Mouse (Mus musculus) urinary bladder, postnatal 10 days (tissue): ENCODE measurements around the gene Cpne2.

Source experiments
- DNase-seq: peaks from one replicate; pipeline ENCODE4 v3.0.0; 2022; ENCODE audit warnings: low spot score

Gene Cpne2

DNA sequence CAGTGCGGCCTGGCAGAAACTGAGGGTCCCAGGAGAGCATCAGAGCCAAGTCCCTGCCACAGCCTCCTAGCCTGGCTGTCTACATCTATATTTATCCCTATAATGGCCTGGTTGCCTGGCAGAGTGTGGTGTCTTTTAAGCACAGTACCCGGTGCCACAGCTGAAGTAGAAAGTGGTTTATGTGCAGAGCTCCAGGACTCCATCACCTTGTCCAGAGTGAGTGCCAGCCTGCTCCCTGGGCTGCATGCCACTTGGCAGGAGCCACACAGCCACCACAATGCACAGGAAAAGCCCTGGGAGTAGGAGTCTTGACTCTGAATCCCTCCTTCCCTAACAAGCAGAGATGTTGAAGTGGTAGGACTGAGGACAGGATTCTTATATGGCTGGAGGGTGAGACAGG, 4.7 kb downstream of the Cpne2 start:
- DNase-seq: no peak

DNA sequence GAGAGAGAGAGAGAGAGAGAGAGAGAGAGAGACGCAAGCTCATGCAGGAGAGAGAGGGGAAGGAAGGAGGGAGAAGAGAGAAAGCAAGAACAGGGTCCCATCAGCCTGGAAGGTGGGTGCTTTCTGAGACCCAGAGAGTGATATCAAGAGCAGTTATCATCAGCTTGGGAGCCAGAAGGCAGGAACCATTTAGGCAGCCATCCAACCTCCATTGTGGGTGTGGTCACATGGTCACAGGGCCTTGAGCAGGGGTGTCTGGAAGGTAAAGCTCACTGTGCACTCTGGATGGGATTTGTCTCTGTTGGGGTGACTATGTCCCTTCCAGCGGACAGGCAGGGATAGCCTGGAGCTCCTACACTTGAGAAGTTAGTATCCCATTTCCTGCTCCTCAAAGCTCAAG, 7.2 kb downstream of the Cpne2 start:
- DNase-seq: no peak

DNA sequence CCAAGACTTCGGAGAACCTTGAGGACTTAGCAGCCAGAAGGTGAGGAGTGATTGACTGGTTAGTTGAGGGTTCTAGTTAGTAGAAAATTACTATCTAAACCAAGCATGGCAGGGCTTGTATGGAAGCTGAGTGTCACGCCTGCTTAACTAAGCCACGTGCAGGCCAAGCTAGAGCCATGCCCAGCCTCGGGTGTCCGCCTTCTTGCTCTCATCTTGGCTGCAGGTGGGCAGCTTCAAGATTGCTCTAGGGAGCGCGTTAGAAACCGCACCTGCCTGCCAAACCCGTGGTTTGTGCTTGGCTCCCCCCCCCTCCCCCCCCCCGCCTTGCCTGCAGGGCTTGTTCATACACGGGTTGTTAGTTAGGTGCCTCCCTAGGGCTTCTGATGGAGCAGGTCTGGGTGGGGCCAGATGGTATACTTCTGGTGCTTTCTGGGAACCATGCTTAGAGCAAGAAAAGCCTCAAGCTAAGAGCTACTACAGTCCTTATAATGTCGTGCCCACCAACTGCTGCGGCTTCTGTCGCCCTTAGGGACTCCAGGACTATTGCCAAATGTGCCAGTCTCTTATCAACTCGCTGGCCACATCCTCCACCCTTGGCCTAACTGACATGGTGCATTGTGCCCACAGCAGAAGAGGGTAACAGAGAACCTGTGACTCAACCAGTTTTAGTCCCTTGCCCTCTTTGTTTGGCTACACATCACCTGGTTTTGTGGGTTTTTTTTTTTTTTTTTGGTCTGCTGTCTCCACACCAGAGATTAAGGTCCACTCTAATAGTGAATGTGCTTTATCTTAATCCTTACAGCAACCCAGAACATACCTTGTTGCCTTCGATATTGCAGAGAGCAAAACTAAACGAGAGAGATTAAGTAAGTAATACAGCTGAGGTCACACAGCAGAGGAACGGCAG, 8.4 kb downstream of the Cpne2 start:
- no peak for DNase-seq

DNA sequence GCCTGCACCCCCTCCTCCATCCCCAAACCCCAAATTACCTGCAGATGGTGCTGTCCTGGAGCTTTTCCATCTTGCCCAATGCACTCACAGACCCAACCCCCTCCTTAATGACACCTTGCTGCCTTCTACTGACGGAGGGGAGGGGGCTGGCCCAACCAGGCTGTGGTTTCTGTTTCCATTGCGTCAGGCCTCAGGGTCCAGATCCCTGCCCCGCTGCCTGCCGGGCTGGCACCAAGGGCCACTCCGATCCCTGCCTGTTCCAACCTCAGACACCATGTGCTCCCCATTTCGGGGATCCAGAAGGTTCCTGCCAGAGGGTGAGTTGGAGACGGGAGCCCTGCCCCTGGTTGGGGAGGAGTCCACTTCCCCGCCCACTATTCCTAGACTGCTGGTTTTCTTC, 11.2 kb downstream of the Cpne2 start:
- DNase-seq: no peak

DNA sequence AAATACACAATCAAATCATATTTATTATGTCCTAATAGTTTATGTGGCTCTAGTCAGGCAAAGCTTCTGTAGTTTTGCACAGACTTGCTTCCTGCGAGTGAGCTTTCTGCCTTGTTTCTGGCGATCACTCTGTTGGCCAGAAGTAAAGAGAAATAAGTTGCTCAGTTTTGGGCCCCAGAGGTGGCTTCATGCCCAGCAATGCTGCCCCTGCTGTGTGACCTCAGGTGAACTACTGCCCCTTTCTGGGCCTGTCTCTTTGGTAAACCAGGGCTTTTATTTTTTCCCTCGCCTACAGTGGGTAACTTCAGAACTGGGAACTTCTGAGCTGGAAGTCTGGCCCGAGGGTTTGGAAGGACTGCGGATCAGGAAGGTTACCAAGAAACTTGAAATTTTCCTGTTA, 16.3 kb downstream of the Cpne2 start:
- DNase-seq: no peak

DNA sequence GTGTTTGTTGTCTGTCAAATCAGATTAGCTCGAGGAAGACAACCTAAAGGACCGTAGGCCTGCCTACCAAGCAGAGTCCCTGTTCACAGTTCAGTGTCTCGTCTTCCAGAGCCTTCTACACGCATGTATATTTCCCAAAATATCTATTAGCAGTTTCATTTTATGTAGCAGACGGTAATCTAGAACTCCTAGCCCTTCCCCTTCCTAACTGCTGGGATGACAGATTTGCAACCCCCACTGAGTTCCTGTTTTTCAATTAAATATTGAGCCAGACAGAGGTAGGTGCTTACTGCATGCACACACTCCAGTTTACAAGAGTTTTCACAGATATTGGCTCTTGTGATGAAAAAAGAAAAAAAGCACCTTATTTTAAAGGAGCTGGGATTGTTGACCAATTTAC, 16.7 kb downstream of the Cpne2 start:
- no peak for DNase-seq

DNA sequence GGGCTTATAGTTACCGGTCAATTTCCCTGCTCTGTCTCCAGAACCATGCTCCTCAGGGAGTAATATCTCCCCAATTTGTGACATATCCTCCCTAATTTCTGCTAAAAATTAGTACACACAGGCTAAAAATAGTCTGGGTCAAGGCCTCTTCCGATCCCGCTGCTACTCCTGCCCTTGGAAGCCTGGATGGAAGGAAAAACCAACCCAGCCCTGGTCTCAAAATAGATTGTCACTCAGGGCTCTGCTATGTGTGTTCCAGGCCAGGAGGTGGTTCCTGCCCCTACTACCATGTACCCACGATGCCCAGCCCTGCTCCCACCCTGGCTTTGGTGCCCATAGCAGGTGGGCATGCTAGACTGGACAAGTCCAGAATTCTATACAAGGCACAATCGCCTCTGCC, 17.2 kb downstream of the Cpne2 start:
- no peak for DNase-seq

DNA sequence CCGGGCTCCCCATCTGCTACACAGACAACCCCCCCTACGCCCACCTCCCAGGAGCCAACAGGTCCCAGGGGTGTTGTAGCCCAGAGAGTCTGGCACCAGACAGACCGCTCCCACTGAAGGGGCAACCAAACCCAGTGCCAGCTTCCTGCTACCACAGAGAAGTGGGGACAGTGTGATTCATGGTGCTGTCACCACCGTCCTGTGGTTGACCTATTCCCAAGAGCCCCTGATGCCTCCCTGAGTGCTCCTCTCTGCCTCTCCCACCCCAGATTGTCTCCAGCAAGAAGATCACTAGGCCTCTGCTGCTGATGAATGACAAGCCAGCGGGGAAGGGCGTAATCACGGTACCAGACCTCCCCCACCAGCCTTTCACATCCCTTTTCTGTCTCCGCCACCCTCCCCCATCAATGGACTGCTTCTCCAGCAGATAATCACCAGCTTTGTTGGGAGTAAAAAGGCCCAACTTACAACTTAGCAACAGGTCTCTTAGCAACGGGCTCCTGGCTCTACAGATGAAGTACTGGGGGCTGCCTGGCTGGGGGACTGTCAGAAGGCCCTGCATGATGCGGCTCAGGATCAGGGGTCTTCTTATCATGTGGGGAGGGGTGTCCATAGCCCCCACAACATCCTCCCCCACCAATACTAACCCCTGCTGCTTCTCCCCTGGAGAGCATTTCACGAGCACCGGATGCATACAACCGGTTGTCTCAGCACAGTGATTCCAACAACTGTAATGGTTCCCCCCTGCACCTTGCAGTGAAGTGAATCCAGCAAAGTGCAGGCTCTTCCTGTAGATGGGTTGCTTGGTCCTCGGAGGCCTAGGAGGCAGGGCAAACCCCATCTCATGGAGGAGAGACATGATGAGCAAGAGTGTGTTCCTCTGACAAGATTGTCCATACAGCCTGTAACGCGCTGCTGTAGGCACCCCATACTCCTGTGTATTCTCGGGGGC, 19.0 kb downstream of the Cpne2 start:
- DNase-seq: no peak

DNA sequence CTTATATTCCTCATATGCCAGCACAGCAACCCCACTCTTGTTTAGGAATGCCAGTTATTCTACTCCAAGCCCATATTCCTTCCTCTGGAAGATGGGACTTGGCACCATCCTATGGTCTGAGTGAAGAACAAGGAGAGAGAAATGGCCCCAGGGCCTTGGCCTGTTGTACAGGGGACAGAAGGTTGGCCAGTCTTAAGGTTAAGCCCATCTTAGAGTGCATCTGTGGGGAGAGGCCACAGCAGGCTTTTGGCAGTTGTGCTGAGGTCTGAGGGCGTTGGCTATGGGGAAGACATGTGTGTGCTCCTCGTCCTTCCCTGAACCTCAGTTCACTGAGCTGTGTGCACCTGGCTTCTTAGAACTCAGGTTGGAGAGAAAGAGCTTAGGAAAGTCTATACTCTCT, 19.9 kb downstream of the Cpne2 start:
- no peak for DNase-seq

DNA sequence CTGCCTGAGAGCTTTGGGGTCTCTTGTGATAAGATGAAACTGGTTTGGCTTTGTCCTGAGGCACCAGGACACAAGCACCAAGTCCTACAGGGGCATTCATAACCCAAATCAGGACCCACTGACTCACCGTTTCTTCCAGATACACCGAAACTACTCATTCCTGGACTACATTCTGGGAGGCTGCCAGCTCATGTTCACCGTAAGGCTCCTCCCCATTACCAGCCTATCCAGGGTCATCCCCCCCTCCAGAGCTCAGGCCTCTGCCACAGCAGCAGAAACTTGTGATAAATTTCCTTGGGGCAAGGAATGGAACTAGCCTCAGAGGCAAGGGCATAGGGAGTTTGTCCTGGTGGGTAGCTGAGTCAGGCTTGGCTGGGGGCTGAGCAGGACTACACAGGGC, 24.5 kb downstream of the Cpne2 start:
- no peak for DNase-seq

DNA sequence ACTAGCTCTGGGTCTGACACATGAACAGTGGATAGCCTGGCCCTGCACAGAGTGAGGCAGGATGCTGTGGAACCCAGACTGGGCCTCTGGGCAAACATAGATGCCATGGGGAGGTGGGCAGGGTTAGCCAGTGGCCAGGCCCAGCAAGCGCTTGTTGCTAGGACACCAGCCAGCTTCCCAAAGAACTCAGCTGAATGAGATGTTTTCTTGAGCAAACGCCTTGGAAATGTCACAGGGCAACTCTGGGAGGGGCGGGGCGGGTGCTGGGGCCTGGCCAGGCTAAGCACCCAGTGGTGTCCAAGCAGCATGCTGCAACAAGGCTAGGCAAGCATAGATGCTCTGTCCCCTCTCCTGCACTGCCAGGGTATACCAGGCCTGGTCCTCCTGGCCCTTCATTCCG, 28.5 kb downstream of the Cpne2 start:
- DNase-seq: no peak

DNA sequence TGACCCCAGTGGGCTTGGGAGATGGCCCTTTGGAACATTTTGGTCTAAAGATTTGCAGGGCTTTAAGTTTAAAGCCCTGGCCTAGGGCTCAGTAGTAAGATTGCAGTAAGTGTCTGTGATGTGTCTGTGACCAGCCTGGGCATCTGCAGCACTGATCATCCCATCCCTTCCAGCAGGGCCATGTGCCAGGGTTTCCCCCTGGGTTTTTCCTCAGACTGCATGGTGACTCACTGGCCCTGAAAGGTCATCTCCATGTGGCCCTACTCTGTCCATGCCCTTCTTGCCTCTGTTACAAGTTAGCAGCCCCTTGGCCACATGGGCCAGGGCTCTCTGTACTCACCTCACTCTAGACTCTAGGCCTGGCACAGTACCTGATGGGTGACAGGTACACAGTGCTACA, 31.6 kb downstream of the Cpne2 start:
- no peak for DNase-seq

DNA sequence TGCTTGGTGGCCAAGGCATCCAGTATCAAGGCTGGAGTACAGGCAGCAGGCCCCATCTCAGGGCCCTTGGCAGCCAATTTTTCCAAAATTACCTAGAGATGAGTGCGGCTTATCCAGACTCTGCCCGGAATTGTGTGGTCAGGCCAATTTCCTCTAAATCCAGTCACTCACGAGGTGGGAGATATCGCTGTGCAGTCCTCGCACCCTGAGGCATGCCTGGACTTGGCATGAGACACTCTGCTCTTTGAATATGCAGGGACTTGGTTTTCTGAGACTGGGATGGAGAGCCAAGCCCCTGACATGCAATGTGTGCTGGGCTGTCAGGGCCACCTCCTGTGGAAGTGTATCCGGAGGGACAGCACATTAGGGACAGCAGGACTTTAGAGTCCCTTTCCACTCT, 33.2 kb downstream of the Cpne2 start:
- no peak for DNase-seq

DNA sequence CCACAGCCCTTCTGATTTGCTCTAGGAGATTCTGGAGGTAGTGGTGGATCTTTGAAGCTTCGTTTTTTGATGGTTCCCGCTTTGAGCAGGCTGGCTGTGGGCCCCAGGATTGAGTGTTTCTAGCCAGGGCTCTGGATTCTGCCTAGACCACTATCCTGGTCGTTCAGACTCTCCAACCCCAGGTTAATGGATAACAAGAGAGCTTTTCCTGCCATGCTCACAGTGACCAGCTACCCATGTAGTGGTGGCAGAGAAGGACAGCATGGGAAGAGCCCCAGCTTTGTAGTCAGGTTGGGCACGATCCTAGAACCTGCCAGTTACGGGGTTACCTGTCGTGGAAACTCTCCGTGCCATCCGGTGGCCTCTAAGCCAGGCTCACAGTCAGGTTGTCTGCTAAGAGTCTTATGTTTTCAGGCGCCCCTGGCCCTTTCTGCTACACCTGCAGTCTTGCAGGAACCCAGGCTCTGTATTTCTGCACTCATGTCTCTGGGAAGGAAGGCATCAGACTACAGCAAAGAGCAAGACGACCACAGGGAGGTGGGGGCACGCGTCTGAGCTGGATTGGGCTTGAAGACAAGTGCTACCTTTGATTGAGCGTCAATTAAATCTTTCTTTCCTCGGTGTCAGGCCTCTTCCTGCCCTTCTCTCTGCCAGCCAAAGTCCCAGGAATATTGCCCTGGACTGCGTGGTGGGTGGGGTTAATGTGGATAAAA, 33.8 kb downstream of the Cpne2 start:
- no peak for DNase-seq

DNA sequence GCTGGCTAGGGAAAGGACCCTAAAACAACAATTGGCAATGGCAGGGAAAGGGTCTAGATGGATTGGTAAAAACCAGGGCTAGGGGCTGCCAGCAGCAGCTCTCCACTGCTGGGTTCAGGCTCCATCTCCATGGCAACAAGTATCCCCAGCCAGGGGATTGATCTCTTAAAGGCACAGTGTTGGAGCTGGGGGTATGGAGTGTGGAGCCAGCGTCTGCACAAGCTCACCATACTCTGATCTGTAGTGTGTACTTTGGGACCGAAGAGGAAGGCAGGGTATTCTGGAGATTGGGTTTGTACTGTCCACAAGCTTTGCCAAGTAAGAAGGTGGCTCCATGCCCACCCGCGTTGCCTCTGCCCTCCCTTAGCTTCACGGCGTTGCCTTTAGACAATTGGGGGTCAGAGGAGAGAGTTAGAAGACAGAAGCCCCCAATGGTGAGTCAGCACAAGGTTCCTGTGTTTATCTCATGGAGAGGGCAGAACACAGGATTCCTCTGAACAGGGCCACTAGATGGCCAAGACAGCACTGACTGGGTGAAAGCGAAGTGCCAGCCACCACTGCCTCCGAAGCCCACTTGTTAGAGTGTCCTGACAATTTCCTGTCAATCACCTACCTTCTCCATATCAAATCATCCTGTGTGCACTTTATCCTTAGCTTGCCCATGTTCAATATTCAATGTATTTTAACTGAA, 34.5 kb downstream of the Cpne2 start:
- no peak for DNase-seq

DNA sequence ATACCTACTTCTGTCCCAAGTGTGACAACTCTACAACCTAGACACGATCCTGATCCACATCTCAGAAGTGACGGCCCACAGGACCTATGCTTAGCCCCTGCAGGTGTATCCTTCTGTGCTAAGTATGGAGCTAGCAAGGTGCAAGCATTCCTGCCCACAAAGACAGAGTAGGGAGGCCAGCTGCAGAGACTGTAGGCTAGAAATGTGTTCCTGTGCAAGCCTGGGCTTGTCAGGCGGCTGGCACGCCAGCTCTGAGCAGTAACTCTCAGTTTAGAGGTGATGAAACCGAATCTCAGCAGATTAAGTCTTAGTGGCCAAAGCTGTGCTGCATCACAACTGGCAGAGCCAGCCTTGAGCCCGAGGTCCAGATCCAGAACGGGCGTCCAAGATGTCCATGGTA, 35.3 kb downstream of the Cpne2 start:
- DNase-seq: no peak

DNA sequence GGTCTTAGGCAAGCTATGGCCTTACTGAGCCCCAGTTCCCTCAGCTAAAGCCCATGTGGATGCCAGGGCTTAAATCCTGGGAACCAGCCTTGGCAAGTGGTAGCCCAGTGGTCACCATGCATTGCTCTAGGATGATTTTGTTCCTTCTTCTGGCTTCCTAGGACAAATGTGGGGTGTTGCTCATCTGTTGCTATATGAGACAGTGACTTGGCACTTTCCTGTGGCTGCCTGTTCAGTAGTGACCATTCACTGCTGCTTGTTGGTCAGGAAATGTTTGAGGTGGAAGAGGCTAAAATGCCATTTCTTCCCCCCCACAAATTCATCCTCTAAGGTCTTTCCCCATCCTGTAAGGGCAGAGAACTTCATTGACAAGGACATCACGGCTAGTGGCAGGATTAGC, 36.6 kb downstream of the Cpne2 start:
- DNase-seq: no peak

DNA sequence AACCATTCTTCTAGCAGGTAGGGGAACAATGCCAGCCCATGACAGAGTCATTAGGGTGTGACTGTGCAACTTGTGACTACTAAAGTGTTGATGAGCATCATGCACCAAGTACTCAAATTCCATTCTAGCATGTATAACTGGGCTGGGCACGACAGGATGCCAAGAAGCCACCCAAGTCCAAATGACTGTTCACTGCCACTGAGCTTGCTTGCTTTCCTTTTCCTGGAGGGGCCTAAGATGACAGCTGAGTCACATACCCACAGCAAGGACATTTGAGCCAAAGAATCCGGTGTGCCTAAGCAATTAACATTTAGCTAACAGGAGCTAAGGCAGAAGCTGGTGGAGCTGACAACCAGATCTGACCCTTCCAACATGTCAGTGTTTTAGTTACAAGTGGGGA, 39.1 kb downstream of the Cpne2 start:
- DNase-seq: no peak

DNA sequence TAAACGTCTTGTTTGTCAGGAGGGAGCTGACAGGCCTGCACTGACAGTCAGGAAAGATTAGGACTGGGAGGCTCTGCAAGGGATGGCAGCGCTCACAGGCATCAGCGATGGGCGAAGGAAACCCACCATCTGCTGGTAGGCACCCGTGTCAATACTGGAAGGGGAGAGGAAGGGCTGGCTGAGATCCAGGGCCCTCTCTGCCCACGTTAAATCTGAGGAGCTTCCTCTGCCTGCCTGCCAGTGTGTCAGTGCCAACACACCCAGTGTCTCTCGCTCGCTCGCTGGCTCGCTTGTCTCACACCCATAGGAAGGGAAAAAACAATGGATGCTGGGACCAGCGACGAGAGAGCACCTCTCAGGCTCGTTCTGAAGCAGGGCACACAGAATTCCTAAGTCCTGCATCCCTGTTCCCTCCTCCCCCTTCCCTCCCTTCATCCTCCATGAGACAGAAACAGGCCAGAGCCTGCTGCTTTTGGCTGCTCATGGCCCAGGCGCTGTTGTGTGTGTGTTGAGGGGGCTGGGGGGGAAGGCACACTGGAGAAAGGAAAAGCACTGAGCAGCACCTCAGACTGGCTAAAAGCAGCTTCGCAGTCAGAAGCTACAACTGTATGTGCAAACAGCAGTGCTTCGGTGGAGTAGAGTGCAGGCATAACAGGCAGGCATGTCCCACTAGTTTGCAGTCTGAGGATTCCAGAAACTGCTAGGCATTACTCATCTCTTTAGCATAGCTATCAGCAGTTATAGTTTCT, 41.5 kb downstream of the Cpne2 start:
- no peak for DNase-seq

DNA sequence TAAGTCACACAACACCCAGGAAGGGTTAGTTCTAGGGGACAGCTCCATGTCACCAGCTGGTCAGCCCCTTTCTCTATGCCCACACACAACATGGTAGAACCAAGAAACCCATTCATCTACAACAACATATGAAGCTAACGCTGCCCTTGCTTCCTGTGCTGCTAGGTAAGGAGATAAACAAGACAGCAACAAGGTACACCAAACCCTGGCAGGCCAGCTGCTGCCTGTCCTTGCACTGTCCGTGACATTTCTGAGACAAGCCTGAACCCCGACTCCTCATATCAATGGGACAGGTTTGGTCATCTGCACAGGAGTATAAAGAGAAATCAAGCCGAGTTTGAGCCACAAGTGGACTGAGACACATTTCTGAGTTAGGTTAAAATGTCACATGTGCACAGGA, 42.4 kb downstream of the Cpne2 start:
- no peak for DNase-seq

DNA sequence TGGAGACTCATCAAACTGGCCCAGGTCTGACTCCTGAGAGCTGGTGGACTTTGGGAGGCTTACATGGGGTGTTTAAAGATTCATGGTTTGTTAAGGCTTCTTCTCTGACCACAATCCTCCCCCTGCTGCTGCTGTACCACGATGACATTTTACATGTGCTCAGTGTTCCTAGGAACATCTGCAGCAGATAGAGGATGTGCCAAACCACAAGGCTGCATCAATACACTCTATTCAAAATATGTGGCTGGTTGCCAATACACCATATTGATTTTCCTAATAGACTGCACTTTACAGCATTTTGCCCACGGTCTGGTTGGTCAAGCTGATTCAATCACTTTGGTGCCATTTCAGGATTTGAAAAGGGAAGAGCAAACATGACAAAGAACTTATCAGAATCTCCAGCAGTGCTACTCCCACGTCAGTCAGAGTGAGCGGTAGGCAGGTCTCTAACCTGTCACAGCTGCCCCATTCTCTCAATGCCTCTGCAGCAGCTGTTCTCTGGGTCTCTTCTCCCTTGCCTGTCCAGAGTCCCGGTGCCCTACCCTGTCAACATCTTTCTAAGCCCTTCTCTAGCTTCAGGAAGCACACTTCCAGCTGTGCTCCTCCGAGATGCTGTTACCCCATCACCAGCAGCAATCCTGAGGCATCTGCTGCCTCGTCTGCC, 49.2 kb downstream of the Cpne2 start:
- no peak for DNase-seq
